Mouse (Mus musculus) ES-CJ7 (cell line): ENCODE results near the gene Prcc.
A peak's percentile ranks its signal among the peaks of the same experiment; 100 is the strongest.
"Not testable (repeated sequence)": the region's sequence is repeated elsewhere in the genome, so short reads cannot be mapped to it uniquely, and the experiment has no call there.

Experiments used
- DNase-seq: peaks from one replicate; pipeline ENCODE4 v3.0.0; 2011; ENCODE audit warnings: low read depth, low spot score

Prcc gene

DNA sequence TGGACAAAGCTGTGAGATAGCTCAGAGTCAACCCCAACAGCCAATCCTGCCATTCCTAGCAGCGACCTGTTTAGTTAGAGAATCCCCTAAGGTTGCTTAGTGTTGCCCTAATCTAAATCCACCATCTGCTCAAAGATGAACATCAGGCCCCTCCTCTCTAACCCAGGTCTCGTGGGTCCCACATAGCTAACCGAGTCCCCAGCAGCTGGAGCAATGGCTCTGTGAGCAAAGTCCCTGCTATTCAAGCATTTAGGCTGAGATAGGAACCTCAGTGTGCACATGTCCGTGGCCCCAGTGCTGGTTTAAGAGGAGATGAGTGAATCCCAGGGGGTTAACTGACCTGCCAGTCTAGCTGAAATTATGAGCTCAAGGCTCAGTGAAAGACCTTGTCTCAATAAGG is 39.2 kb downstream of the Prcc start:
- DNase-seq, result no peak

DNA sequence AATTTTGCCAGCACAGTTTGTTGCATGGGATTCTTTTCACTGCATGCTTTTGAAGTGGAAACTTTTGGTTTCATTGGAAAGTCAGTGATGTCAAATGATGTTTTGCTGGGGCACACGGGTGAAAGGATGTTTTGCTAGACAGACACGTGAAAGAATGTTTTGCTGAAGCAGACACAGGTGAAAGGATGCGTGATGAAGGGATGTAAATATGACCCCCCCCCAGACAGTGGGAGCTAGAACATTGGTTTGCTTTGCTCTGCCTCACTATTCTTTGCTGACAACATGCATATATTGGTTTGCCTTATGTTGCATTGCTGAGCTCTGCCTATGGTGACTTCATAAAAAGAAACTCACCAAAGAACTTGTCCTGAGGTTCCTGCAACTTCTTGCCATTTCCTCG is 40.4 kb downstream of the Prcc start:
- no peak for DNase-seq

DNA sequence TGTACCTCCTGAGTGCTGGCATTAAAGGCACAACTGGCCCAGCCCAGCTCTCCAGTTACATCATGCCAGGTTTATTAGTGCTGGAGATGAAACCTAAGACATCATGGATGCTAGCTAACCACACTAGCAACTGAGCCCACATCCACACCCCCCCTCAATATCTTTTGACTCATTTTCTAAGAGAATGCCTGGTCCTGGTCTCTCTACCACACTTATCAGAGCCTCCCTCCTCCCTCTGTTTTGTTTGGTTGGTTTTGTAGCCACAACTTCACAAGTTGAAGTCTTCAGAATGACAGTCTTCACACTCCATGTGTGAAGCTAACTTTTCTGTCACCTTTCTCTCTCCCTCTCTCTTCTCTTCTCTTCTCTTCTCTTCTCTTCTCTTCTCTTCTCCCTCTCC is 44.5 kb downstream of the Prcc start:
- DNase-seq, result no peak

DNA sequence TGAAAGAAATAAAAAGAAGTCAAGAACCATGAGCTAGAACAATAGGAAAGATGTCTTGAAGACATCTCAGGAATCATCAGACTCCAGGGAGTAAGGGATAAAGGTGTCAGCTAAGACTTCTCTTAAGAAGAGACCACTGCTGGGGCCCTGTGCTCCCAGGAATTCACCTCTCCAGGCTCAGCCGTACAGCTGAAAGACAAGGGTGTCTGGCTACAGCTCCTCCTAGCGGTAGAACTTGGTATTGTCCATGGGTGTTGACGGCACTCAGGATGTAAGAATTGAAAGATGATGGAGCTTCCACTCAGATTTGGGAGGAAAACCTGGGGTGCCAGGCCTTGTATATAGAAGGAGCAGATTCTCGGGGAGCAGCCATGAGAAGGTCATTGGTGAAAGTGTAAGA is 46.8 kb downstream of the Prcc start:
- peak; percentile 81 for DNase-seq

DNA sequence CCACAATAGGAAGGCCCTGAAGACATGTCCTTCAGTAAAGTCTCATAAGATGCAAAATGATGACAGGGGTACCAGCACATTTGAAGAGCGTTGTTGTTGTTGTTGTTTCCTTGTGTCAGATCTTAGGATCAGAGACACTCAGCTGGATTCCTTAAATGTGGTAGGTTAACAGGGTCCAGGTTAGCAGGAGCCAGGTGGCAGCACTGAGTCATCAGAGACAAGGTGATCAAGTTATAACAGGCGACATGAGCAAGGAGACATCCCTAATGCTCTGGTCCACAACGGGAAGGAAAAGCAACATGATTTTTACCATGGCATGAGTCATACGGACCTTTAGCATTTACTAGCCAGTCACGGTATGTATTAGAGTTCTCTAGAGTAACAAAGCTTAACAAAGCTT is 51.9 kb downstream of the Prcc start:
- DNase-seq, result peak; percentile 51

DNA sequence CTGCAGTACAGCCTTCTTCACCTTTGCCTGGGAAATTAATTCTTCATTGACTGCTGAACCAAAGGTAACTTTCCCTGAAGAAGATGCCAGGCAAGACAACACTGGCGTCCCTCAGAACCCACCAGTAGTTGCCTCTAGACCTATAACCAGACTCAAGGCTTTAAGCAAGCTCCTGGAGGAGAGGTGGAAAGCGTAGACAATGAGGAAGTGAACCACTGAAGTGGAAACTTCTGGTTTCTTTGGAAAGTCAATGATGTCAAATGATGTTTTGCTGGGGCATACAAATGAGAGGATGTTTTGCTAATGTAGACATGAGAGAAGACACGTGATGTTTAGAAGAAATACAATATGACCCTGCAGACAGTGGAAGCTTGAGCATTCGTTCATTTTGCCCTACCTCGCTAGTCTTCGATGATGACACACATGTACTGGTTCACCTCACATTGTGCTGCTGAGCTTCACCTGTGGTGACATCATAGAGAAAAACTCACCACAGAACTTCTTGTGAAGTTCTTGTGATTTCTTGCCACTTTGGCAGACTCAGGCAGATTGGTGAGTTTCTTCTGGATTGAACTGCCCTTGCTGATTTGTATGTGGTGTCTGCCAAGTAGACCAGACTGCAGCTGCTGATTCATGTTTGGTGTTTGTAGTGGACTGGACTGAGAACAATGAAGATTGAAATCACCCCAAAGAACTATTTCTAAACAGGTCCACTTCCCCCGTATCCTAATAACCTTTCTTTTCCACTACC is 53.1 kb downstream of the Prcc start:
- DNase-seq, result no peak

DNA sequence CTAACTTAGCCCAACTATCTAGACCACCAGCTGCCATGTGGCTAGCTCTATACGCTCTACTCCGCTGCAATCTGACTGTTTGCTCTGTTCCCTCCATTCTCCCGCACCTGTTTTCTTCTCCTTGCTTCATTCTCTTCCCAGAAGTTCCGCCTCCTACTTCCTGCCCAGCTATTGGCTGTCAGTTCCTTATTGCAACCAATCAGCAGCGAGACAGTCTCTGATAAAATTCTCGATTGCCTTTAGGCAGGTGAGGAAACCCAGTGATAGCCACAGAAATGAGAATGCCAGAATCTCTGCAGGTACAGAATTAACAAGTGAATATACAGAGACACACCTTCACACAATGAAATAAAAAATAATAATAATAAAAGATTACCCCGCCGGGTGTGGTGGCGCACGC is 56.4 kb downstream of the Prcc start:
- DNase-seq, result peak; percentile 61

DNA sequence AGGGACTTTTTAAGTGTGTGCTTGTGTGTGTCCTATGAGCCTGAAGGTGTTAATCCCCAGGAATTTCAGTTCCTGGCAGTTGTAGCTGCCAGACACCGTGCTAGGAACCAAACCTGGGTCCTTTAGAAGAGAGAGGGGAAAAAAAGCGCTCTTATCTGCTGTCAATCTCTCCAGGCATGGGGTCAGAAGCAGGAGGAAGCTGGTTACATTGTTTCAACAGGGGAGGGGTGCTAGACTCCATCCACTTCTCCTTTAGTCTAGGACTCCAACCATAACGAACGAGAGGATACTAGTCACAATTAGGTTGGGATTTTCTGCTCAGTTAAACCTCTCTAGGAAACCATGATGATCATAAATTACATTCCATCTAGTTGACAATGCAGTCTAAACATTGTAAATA is 57.0 kb downstream of the Prcc start:
- no peak for DNase-seq

DNA sequence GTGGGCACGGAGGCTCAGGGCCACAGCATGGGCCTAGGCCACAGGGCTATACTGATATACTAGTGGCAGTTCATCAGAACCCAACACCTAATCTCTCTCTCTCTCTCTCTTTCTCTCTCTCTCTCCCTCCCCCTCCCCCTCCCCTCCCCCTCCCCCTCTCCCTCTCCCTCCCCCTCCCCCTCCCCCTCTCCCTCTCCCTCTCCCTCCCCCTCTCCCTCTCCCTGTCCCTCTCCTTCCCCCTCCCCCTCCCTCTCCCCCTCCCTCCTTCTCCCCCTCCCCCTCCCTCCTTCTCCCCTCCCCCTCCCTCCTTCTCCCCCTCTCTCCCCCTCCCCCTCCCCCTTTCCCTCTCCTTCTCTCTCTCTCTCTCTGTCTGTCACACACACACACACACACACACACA is 61.2 kb downstream of the Prcc start, which contains the start of gene Pear1:
Gene Pear1 (minus strand): TSS at position 101 of the 400 bp plus-strand sequence.
- not testable (repeated sequence) for DNase-seq

DNA sequence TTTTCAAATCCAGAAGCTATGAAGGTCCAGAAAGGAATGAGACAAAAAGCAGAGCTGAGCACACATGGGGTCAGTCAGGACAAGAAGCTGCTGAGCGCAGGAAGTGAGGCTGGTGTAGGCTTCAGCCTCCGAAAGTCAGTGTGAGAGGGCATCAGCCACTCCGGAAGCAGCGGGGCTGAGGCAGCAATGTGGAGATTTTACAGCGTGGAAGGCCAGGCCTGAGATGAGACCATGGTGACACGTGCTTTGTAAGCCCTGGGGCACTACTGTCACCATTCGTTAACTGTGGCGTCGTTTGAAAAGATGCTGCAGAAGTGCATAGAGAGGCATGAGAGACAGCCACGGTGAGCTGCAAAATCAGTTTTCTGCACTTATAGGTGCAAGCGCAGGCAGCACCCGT is 67.2 kb downstream of the Prcc start:
- no peak for DNase-seq

DNA sequence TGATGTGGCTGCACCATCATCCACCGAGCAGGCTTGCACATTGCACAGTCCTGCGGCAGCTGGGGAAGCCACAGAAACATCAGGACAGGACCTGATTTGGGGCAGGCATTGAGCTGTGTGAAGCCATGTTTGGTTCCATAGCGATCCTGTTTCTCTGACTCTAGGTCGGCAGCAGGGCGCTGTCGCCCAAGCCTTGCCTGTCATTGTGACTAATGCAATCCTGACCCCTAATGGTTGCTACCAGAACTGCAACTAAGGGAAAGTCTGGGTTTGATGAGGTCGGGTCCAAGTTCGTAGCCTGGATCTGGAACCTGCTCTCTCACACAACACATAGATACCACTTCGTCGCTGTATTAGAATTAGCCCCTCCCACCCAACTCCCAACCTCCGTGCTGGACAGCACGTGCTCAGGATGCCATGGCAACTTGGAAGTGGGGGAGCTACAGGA is 68.7 kb downstream of the Prcc start:
- DNase-seq, result peak; percentile 89

DNA sequence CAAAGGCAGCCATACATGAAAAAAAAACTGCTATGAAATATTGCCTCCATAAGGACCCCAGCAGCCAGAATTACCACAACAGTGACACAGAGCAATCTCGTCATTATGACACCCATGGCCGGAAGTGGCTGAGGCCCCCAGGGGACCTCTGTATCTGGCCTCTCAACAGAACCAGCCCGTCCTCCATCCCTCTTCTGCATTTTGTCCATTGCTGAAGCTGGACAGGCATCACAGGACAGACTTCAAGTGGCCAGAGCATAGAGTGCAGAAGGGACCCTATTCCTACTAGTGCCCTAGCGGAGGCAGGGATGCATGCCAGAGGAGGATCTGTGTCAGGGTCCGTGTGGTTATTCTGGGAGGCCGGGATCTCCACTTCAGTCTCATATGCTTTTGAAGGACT is 69.2 kb downstream of the Prcc start:
- no peak for DNase-seq

DNA sequence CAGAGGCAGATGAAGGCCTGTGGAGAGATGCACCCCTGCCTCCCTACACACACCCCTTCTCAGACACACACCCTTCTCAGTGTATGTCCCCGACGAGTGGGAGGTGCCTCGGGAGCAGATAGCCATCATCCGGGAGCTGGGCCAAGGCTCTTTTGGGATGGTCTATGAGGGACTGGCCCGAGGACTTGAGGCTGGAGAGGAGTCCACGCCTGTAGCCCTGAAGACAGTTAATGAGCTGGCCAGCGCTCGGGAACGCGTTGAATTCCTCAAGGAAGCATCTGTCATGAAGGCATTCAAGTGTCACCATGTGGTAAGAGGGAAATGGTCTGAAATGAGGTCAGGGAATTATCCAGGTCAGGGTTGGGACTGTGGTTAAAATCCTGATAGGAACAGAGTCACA is 72.5 kb downstream of the Prcc start:
- DNase-seq, result no peak

DNA sequence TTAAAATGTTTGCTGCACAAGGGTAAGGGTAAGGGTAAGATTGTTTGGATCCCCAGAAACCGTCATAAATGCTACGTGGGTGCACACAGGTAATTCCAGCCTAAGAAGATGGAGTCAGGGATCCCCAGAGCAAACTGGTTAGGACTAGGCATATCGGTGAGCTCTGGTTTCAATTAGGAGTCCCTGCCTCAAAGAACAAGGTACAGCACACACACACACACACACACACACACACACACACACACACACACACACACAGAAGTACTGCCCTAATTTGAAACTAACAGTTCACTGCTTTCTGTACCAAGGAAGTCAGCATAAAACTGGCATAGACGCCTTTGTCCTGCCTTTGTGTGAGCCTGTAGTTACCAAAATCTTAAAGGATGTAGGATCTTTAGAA is 73.0 kb downstream of the Prcc start:
- no peak for DNase-seq

DNA sequence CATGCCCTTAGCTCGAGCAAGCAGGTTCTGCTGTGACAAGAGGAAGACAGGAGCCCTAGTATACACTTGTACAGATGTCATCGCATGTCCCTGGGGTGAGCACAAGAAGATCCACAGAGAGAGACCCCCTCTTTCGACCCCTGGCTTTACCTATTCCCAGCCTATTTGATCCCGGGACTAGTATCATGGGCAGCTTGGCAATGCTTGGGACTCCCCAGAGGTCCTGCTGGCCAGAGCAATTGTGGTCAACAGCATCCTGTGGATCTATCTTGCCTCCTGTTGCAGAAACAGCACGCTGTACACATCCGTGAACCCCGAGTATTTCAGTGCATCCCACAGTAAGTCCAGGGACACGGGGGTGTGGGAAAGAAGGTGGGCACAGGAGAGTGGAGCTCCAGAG is 74.1 kb downstream of the Prcc start:
- DNase-seq, result no peak

DNA sequence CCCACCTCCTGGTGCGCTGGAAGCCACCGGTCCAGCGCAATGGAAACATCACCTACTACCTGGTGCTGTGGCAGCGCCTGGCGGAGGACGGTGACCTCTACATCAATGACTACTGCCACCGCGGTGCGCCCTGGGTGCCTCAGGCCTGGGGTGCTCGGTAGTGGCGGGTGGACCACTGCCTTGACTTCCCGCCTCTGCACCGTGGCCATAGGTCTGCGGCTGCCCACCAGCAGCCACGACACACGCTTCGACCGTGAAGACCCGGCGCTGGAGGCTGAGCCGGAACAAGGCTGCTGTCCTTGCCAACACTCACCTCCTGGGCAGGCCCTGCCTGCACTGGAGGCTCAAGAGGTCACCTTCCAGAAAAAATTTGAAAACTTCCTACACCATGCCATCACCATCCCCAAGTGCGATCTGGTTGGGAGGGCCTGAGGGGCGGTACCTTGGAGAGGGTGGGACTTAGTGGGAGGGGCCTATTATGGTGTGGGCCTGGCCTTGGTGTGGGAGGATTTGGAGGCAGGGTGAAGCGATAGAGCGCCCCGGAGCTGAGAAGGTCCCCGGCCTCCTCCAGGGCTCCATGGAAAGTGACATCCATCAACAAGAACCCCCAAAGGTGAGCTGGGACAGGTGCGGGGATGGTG is 76.0 kb downstream of the Prcc start:
- peak; percentile 48 for DNase-seq
